Mouse (Mus musculus): ENCODE results near the gene Etv5.

Etv5 gene

DNA sequence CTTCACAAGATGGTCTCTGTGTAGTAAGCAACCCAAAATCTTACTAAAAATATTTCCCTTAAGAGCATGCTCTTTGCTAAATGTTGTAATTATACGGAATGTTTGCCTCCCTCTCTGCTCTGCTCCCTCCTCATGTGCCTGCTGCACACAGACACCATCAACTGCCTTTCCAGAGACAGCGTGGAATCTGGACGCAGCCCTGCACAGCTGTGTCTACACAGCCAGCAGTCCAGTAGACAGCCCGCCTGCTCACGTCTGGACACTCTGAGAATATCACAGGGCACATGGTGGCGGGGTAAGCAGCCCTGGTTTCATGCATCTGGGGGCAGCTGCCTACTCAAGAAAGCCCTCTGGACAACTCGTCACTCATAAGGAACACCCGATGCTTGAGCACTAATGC lies 43.1 kb downstream of the Etv5 start:
- in situ Hi-C loops (cut with MboI, MseI) = no loop called here

DNA sequence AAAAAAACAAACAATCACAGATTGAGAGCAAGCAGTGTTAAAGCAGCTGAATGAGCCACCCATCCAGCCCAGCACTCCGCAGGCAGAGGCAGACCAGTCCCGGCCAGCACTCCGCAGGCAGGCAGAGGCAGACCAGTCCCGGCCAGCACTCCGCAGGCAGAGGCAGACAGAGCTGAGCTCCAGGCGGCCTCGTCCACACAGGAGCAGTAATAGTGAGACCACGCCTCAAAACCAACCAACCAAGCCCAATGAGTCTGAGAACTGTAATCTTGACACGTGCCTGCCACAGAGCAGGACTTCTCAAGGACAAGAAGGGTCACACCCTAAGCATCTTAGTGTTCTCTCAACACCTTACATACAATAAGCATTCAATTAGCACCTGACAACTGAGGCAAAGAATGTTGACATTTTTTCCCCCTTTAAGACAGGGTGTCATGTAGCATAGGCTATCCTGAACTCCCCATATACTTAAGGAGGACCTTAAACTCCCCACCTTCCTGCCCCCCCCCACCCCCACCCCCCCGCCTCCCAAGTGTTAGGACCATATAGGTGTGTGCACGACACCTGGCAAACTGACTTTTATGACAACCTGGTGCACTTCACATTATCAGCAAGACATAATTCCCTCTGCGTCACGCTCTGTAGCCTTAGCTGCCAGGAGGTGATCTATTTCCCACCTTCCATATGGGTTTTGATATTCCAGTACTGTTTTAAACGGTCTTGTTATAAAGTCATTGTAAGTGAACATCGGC lies 44.2 kb downstream of the Etv5 start:
- in situ Hi-C loops (cut with MboI, MseI) = no loop called here

DNA sequence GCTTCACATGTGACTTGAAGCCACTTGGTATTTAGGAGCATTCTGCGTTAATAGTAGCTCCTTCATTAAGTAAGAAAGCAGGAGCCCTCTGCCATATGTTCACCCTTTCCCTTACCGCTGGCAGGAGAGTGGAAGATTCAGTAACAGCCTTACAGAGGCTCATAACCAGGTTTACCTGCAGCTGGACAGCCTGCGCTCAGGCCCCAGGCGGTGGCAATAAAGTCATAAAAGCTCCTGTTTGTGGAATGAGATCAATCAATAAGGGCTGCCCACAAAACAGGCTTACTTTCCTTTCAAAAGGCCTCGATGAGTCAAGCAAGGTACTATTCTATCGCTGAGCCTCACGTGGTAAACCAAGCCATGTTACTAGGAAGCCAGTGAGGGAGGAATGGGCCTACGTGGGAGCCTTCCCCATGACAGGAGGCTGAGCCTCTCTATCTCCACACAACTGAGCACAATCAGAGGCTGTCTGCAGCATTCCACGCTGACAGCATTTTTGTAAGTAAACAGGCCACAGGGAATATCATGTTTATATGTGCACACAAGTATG lies 49.1 kb downstream of the Etv5 start:
- in situ Hi-C loops (cut with MboI, MseI) = no loop called here

DNA sequence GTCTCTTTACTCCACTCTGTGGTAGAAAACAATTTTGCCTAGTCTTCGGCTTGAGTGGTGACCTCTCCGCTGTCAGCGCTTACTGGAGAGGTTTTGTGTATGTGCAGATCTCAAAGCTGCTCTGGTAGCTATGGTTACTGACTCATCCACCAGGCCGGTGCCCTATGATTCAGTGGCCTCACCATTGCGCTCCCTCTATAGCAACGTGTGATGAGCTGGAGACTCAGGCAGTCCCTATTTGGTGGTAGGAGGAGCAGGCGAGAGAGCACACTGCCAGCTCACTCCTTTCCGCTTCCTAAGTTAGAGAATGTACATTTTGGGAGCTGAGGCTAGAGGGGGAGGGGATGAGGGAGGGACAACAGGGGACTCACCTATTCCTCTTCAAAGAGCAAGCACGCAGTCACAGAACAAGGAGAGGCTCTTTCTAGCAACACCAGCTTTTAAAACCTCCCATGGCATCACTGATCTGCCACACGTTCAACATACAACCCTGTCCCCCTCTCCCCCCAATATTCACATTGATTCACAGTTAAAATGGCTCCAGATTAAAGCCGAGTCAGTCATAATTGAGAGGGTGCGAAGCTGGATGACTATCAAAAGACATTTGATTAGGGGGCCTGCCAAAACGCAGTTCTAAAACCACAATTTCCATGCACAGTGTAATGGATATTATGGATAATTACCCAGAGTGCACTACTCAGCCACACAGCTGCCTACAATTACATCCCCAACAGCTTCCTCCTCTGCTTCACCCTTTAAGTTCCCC lies 50.2 kb downstream of the Etv5 start:
- in situ Hi-C loops (cut with MboI, MseI) = no loop called here

DNA sequence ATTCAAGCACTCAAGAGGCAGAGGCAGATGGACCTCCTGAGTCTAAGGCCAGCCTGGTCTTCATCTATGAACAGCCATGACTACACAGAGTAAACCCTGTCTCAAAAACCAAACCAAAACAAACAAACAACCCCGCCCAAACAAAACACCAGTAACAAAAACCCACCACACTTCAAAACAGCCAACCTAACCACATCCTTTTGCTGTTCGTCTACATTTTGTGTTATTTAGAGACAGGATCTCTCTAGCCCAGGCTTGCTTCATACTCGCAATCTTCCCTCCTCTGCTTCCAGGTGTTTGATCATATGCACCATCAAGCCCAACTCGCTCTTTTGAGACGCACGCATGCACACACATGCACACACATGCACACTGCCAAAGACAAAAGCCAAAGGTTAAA lies 51.8 kb downstream of the Etv5 start:
- in situ Hi-C loops (cut with MboI, MseI) = no loop called here

DNA sequence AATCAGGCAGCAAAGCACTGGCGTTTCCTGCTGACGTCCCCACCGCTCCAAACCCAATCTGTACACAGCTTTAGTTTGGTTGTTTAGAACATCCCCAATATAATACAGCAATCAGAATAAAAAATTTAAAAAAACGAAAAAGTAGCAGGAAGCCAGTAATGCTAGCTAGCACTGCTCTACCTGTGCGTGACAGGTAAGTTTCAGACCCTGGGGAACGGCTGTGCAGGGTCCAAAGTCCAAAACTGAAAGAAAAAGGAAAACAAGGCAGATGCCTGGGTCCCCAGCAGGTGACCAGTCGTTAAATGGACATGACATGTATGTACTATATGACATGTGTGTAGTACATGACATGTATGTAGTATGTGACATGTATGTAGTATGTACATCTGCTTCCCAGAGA lies 57.5 kb downstream of the Etv5 start:
- in situ Hi-C loops (cut with MboI, MseI) = loop anchor here (5.0 kb wide), 1 partner anchor 90 kb away; no protein-coding TSS in a partner anchor

DNA sequence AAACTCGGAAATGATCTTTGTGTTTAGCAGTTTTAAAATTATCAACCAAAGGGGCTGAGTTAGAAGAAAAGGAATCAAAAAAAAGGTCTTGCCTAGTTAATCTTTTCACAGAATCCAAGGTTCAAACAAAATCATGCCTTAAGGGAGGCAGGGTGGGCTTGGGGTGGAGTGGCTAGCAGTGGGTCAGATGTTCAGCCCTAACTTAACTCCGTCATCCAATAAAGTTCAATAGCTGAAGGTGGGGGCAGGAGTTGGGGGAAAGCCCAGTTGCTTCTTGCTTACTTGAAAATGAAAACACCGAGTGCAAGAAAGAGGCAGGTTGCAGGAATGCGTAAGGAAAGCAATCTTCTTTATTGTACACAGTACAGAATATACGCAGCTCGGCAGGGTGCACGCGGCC lies 58.5 kb downstream of the Etv5 start:
- in situ Hi-C loops (cut with MboI, MseI) = loop anchor here (5.0 kb wide), 1 partner anchor 91 kb away; no protein-coding TSS in a partner anchor

DNA sequence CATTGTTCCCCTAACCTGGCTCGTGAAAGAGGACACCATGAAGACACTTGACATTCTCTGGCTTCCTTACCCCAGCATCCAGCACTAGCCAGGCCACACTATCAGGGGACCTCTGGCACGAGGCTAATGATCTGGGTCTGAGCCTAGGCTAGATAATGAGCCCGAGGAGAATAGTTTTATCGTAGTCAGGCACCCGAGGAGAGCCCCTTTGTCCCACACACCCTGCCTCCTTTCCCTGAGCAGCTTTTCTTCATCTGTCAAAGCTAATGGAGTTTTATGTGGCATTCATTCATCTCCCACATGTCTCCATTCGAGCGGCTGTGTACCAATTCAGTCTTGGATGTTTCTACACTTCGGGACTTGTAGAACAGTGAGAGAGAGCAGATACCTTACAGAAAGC lies 59.5 kb downstream of the Etv5 start:
- in situ Hi-C loops (cut with MboI, MseI) = loop anchor here (5.0 kb wide), 2 partner anchors 92 to 182 kb away; no protein-coding TSS in a partner anchor

DNA sequence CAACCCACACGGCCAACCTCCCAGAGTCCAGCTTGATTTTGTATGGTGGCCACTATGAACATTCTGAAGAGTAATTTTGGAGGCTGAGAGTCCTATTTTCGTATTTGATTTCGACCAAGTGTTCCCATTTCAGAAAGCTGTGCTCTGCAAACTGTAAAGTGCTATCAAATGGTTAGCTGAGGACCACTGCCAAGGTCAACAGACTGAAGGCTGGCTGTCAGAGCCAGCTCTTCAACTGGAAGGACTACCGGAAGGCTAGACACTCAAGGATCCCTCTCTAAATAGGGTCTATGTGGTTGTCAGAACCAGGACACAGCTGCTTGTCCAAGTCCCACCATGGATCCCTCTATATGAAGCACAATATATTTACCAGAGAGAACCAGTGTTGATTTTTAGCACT lies 60.2 kb downstream of the Etv5 start:
- in situ Hi-C loops (cut with MboI, MseI) = loop anchor here (5.0 kb wide), 1 partner anchor 183 kb away; no protein-coding TSS in a partner anchor

DNA sequence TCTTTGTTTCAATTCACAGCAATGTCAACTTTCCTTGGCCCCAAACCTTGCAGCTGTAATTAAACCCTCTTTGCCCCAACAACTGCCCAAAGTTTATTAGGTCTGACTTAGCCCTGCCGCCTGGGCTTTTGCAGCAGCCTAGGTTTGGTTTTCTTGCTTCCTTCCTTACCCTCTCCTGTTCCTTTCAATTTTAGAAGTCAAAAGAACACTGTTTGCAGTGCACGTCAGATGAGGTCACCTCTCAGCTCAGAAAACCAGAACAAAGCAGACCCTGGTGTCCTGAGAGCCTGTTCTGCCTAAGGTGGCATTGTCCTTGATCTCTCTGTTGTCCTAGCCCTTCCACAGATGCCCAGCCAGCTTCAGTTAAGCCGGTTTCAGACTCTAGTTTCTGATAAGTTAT lies 61.8 kb downstream of the Etv5 start:
- in situ Hi-C loops (cut with MboI, MseI) = loop anchor here (5.0 kb wide), 1 partner anchor 185 kb away; no protein-coding TSS in a partner anchor

DNA sequence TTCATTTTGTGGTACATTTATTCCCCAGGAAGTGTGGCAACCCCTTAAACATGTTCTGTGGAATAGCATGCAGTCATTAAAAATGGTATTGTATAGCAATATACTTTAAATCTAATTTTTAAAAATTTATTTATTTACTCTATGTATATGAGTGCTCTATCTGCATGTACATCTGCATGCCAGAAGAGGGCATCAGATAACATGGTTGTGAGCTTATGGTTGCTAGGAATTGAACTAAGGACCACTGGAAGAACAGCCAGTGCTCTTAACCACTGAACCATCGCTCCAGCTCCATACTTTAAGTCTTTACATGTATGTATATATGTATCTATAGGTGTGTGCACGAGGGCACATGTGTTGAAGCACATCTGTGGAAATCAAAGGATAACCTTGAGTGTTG lies 64.6 kb downstream of the Etv5 start:
- in situ Hi-C loops (cut with MboI, MseI) = loop anchor here (5.0 to 25.0 kb wide), 2 partner anchors 187 to 788 kb away; no protein-coding TSS in a partner anchor

DNA sequence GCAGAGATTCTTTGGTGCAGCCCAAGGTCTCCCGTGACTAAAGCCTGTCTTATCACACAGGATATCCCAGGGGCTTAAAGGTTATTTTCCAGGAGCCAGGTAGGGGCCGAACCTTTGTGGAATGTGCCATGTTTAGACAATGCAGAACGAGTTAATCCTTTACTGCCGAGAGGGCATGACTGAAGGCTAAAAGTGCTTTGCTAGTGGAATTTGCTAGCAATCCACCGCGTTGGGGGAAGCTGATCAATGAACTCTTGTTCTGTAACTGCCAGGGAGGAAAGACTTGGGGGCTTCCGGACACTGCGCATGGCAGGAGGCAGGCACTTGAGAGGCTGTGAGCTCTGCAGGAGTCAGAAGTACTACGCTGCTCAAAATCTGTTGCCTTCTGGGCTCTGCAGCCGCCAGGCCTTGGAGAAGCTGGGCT lies 66.8 kb downstream of the Etv5 start:
- in situ Hi-C loops (cut with MboI, MseI) = loop anchor here (25.0 kb wide), 1 partner anchor 785 kb away; no protein-coding TSS in a partner anchor

DNA sequence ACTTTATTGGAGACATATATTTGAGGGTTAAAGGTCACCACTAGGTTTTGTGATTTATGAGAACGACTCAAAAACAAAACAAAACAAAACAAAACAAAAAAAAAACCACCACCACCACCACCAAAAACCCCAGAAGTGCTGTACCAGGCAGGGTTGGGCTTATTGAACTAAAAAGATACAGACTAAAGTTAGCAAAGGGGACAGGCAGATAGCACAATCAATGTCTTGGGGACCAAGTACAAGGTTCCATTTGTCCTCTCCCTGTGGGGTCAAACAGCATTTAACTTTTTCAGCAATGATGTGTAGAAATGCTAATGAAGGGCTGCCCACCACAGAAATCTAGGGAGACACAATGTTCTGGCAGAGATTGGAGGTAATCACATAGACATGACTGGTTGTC lies 67.3 kb downstream of the Etv5 start:
- in situ Hi-C loops (cut with MboI, MseI) = loop anchor here (25.0 kb wide), 1 partner anchor 785 kb away; no protein-coding TSS in a partner anchor

DNA sequence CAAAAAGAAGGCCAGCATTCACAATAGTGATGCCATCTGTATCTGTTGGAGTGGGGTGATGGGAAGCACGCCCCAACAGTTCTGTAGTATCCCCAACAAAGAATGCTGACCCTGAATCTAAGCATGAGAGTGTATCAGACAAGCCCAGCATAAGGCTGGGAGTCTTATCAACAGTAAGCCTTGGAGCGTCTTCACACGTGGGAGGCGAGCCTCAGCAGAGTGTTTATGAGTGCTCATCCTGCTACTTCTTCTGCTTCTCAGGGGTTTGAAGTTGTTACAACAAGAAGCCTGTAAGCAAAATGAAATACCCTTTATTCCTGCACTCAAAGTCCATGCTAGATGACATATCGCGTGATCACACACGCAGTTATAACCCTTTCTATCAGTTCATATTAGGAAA lies 72.4 kb downstream of the Etv5 start:
- in situ Hi-C loops (cut with MboI, MseI) = loop anchor here (25.0 kb wide), 1 partner anchor 780 kb away; no protein-coding TSS in a partner anchor

DNA sequence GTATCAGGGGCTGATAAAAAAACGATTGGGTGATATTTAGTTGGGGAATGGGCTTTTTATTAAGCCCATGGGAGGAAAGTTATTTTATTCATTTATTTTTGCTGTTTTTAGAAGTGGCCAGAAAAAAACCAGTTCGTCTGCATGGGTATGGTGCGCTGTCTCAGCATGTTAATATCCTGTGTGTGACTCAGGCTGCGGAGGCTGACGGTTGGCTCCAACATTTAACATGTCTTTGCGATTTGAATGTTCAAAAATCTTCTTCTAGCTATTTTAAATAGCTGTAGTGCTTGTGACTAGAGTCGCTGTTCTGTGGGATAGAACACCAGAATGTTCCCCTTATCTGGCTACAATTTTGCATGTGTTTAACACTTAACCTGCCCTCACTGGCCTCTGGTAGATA lies 73.5 kb downstream of the Etv5 start:
- in situ Hi-C loops (cut with MboI, MseI) = loop anchor here (25.0 kb wide), 1 partner anchor 779 kb away; no protein-coding TSS in a partner anchor

DNA sequence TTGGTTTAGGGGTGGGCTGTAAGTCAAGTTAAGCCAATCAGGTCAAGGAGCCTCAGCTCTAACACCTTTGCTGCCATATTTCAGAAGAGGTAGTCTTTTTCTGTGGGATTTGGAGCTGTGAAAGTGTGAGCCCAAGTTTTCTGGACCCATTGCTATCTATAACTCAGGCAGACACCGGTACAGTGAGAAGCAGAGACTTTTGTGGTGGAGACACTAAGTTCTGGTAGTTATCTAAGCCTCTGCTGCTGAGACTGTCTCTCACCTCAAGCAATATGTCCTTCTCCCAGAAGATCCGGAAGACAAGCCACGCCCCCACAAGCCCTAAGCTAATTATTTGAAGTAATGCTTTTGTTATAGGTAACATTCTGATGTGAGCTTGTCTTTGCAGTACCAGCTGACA lies 73.9 kb downstream of the Etv5 start:
- in situ Hi-C loops (cut with MboI, MseI) = loop anchor here (25.0 kb wide), 1 partner anchor 778 kb away; no protein-coding TSS in a partner anchor

DNA sequence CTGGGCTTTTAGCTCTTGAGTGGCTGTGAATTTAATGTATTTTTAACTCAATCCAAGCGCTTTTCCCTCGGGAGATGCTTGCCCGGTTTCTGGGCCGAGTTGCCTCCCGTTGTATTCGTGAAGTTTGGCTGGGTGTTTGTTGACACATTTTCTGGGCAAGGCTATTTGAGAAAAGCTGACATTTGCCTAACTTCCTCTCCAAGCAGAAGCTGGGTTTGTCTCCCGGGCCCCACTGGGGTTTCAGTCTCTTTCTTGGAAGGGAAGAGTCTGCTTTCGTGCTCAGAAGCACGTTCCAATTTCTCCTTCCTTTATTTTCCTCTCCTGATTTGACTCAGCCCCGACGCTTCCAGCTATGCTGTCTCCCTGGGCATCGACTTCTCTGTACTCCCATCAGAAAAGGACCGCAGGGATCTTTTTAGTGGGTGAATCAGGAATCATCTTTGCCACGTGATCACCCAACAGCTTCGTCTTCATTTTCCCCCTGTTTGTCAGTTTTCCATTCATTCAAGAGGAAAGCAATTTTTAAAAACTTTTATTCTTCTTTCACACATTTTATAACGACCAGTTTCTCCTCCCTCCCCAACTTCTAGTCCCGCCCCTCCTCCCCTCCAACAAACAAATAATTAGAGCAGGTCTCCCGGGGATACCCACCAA lies 80.7 kb downstream of the Etv5 start:
- in situ Hi-C loops (cut with MboI, MseI) = loop anchor here (25.0 kb wide), 1 partner anchor 772 kb away; no protein-coding TSS in a partner anchor

DNA sequence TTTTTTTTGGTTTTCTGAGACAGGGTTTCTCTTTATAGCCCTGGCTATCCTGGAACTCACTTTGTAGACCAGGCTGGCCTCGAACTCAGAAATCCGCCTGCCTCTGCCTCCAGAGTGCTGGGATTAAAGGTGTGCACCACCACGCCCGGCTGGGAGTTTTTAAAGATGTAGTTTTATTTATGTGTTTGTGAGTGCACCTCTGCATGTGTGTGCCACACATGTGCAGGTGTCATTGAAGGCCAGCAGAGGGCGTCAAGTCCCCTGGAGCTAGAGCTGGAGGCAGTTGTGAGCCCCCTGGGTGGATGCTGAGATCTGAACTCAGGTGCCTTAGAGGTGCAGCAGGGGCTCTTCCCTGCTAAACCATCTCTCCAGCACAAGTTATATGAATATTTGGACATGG lies 85.3 kb downstream of the Etv5 start:
- in situ Hi-C loops (cut with MboI, MseI) = loop anchor here (25.0 kb wide), 1 partner anchor 767 kb away; no protein-coding TSS in a partner anchor

DNA sequence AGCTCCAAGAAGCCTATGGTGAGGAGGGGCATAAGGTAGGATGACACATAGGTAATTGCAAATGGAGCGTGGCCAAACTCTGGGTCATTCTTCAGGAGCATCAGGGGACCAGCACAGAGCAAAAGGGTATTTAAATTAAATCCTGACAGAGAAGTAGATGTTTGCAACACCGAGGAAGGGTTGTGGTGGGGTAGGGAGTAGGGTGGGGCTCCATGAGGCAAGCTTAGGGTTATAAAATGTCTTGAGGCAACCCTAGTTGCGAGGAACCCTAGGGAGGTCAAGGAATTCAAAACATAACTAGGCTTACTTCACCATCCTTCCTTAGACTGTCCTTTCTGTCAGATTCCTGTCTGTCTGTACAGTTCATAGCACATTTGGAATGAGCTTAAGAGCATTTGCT lies 85.9 kb downstream of the Etv5 start:
- in situ Hi-C loops (cut with MboI, MseI) = loop anchor here (25.0 kb wide), 1 partner anchor 766 kb away; no protein-coding TSS in a partner anchor

DNA sequence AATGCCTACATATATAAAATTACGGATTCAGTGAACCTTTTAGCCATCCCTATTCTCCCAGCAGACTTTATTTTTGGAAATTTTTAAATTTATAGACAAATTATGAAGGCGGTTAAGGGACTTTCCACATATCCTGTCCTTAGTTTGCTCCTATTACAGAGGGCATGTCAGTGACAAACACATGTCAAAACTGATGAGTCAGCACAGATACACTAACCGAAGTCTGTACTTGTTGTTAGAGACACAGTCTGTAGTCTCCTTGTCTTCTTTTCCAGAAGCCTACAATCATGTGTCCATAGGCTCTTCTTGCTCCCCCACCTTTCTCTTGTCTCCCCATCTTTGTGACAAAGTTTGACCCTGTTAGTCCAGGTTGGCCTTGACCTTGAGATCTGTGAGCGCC lies 88.3 kb downstream of the Etv5 start:
- in situ Hi-C loops (cut with MboI, MseI) = loop anchor here (25.0 kb wide), 1 partner anchor 764 kb away; no protein-coding TSS in a partner anchor

DNA sequence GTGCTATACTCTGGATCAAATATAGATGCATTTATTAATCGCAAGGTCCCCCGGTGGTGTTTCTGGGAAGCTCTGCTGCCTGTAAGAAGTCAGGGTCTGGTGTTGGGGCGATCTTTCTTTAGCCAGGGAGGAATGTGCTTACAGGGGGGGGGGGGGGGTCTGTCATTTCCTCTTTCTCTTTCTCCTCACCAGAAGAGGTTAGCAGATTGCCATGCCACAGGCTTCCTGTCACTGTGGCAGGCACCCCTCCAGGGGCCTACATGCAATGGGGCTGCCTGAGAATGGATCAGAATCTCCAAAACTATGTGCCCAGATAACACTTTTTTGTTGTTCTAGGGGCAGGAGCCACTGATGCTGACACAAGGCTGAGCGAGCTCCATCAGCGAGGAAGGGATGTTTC lies 89.7 kb downstream of the Etv5 start:
- in situ Hi-C loops (cut with MboI, MseI) = loop anchor here (25.0 kb wide), 1 partner anchor 762 kb away; no protein-coding TSS in a partner anchor

All from T-helper 1 cell (primary cell).